Mouse (Mus musculus): Measurements from ENCODE around the gene Mb. TPM values are rescaled to one million over a fixed set of nuclear protein-coding genes. Genes with fewer than 3 reads are reported as not detected.

Gene Mb
- polyA plus RNA-seq, 1 experiment = 1,055 TPM

GRCm38 (mm10) chr15:76976619-76977018 is 73.9 kb downstream of the Mb start:
- H3K4me2 ChIP-seq (ENCODE audit: low read depth) = peak overlapping the region; percentile 56
- H3K4me3 ChIP-seq = no peak overlapping the region
- TF ChIP-seq MAX (IDR thresholded peaks at IDR 0.05; ENCODE audit: low read depth) (no peak), MYOG (IDR thresholded peaks at IDR 0.05; ENCODE audit: control insufficient read depth in 1 of 3, insufficient read depth in 1 of 3, insufficient read length in 2 of 3, low read depth in 2 of 3) (peak; percentile 52 to 97 (median 93)), USF1 (IDR thresholded peaks at IDR 0.05; ENCODE audit: low read depth) (no peak), MYOD1 (IDR thresholded peaks at IDR 0.05; ENCODE audit: control insufficient read depth in 1 of 3, insufficient read length in 2 of 3, low read depth in 2 of 3) (peak; percentile 98 to 99 (median 99)), POLR2AphosphoS2 (IDR thresholded peaks at IDR 0.05; ENCODE audit: insufficient read length, low read depth) (no peak), TCF12 (IDR thresholded peaks at IDR 0.05; ENCODE audit: insufficient read depth, poor library complexity, severe bottlenecking) (peak; percentile 99), E2F4 (IDR thresholded peaks at IDR 0.05; ENCODE audit: insufficient read depth) (peak; percentile 11), TCF3 (IDR thresholded peaks at IDR 0.05; ENCODE audit: insufficient read length, low read depth) (peak; percentile 93), SRF (IDR thresholded peaks at IDR 0.05; ENCODE audit: control insufficient read depth, insufficient read length, low read depth) (no peak), POLR2A (IDR thresholded peaks at IDR 0.05; ENCODE audit: insufficient read length, low read depth) (no peak), CEBPB (IDR thresholded peaks at IDR 0.05; ENCODE audit: insufficient read depth, poor library complexity, severe bottlenecking) (no peak), REST (IDR thresholded peaks at IDR 0.05; ENCODE audit: insufficient read depth, insufficient read length) (no peak)
- no peaks in the 10 kb centered on the region for H3K27me3 ChIP-seq (ENCODE audit: control insufficient read depth, insufficient read depth, insufficient read length)
- H3K79me2 ChIP-seq (ENCODE audit: control insufficient read depth, insufficient read depth) = no peaks in the 10 kb centered on the region
- no peak overlapping the region for H3ac ChIP-seq (ENCODE audit: control insufficient read depth, insufficient read length)
- no peaks in the 10 kb centered on the region for H3K36me3 ChIP-seq (ENCODE audit: control insufficient read depth, insufficient read depth)

- H3K27me3 ChIP-seq (ENCODE audit: control insufficient read depth, insufficient read depth, insufficient read length) = no peaks in the 10 kb centered on the region
- peak overlapping the region; percentile 70 for H3K4me2 ChIP-seq (ENCODE audit: low read depth)
- H3K36me3 ChIP-seq (ENCODE audit: control insufficient read depth, insufficient read depth) = no peaks in the 10 kb centered on the region
- TF ChIP-seq MYOD1 (IDR thresholded peaks at IDR 0.05; ENCODE audit: control insufficient read depth in 1 of 3, insufficient read length in 2 of 3, low read depth in 2 of 3) (peak in 2 of 3 experiments; percentile 77 to 84), USF1 (IDR thresholded peaks at IDR 0.05; ENCODE audit: low read depth) (peak; percentile 65), MAX (IDR thresholded peaks at IDR 0.05; ENCODE audit: low read depth) (no peak), SRF (IDR thresholded peaks at IDR 0.05; ENCODE audit: control insufficient read depth, insufficient read length, low read depth) (no peak), MYOG (IDR thresholded peaks at IDR 0.05; ENCODE audit: control insufficient read depth in 1 of 3, insufficient read depth in 1 of 3, insufficient read length in 2 of 3, low read depth in 2 of 3) (peak in 2 of 3 experiments; percentile 46 to 64), TCF12 (IDR thresholded peaks at IDR 0.05; ENCODE audit: insufficient read depth, poor library complexity, severe bottlenecking) (no peak), POLR2A (IDR thresholded peaks at IDR 0.05; ENCODE audit: insufficient read length, low read depth) (peak; percentile 54)
- H3K4me3 ChIP-seq = peak overlapping the region; percentile 9
- H3ac ChIP-seq (ENCODE audit: control insufficient read depth, insufficient read length) = no peak overlapping the region
- no peaks in the 10 kb centered on the region for H3K79me2 ChIP-seq (ENCODE audit: control insufficient read depth, insufficient read depth)
Measured at GRCm38 (mm10) chr15:76973855-76974651, 76.4 kb downstream of the Mb start.

GRCm38 (mm10) chr15:76973272-76973854 is 77.1 kb downstream of the Mb start:
- H3K27me3 ChIP-seq (ENCODE audit: control insufficient read depth, insufficient read depth, insufficient read length) = no peaks in the 10 kb centered on the region
- H3K79me2 ChIP-seq (ENCODE audit: control insufficient read depth, insufficient read depth) = no peaks in the 10 kb centered on the region
- no peak for TF ChIP-seq TCF12 (IDR thresholded peaks at IDR 0.05; ENCODE audit: insufficient read depth, poor library complexity, severe bottlenecking)
- TF ChIP-seq MYOG (IDR thresholded peaks at IDR 0.05; ENCODE audit: control insufficient read depth in 1 of 3, insufficient read depth in 1 of 3, insufficient read length in 2 of 3, low read depth in 2 of 3) = no peak
- no peak for TF ChIP-seq MAX (IDR thresholded peaks at IDR 0.05; ENCODE audit: low read depth)
- no peak for TF ChIP-seq CEBPB (IDR thresholded peaks at IDR 0.05; ENCODE audit: insufficient read depth, poor library complexity, severe bottlenecking)
- no peak for TF ChIP-seq POLR2AphosphoS2 (IDR thresholded peaks at IDR 0.05; ENCODE audit: insufficient read length, low read depth)
- no peaks in the 10 kb centered on the region for H3K36me3 ChIP-seq (ENCODE audit: control insufficient read depth, insufficient read depth)
- H3K4me2 ChIP-seq (ENCODE audit: low read depth) = peak overlapping the region; percentile 70
- H3K4me3 ChIP-seq = peak overlapping the region; percentile 9
- no peak overlapping the region for H3ac ChIP-seq (ENCODE audit: control insufficient read depth, insufficient read length)

GRCm38 (mm10) chr15:76972661-76973060 is 77.8 kb downstream of the Mb start:
- no peak overlapping the region for H3ac ChIP-seq (ENCODE audit: control insufficient read depth, insufficient read length)
- no peak overlapping the region for H3K4me2 ChIP-seq (ENCODE audit: low read depth)
- no peak overlapping the region for H3K4me3 ChIP-seq
- H3K27me3 ChIP-seq (ENCODE audit: control insufficient read depth, insufficient read depth, insufficient read length) = no peaks in the 10 kb centered on the region
- H3K36me3 ChIP-seq (ENCODE audit: control insufficient read depth, insufficient read depth) = no peaks in the 10 kb centered on the region
- H3K79me2 ChIP-seq (ENCODE audit: control insufficient read depth, insufficient read depth) = no peaks in the 10 kb centered on the region
- no peak for TF ChIP-seq E2F4 (IDR thresholded peaks at IDR 0.05; ENCODE audit: insufficient read depth)
- no peak for TF ChIP-seq TCF3 (IDR thresholded peaks at IDR 0.05; ENCODE audit: insufficient read length, low read depth)
- TF ChIP-seq POLR2AphosphoS2 (IDR thresholded peaks at IDR 0.05; ENCODE audit: insufficient read length, low read depth) = no peak
- TF ChIP-seq REST (IDR thresholded peaks at IDR 0.05; ENCODE audit: insufficient read depth, insufficient read length) = no peak

Other genes with a start within 250 kb of the Mb start
- gene Zfp251, start 179.2 kb downstream of the Mb start, polyA plus RNA-seq (2012; fragmentation: generic; extraction: Trizol) = 11.8 TPM
- 5.8 TPM for gene Zfp7, start 171.4 kb downstream of the Mb start, polyA plus RNA-seq (2012; fragmentation: generic; extraction: Trizol)
- 0.74 TPM for gene Gm49527, start 171.3 kb downstream of the Mb start, polyA plus RNA-seq (2012; fragmentation: generic; extraction: Trizol)
- 6.5 TPM for gene Zfp647, start 125.2 kb downstream of the Mb start, polyA plus RNA-seq (2012; fragmentation: generic; extraction: Trizol)
- 59.6 TPM for gene 1110038F14Rik, start 102.2 kb downstream of the Mb start, polyA plus RNA-seq (2012; fragmentation: generic; extraction: Trizol)
- 4.8 TPM for gene Apol6, start 5.9 kb downstream of the Mb start, polyA plus RNA-seq (2012; fragmentation: generic; extraction: Trizol)